Mouse (Mus musculus) activated CD4-positive, CD25-positive, alpha-beta regulatory T cell, adult 4 months (primary cell): ENCODE results near the gene Pde4d. TPM values are rescaled to one million over a fixed set of nuclear protein-coding genes. Genes with fewer than 3 reads are reported as not detected.

Experiments
- ATAC-seq: one replicate; pipeline ENCODE4 v1.8.0; 2017
- polyA plus RNA-seq, 2 experiments: library from polyadenylated mRNA; unstranded; fragments of 100-300 nt; shearing (Covaris generic); gene quantifications; one replicate each; pipeline ENCODE4 v1.2.1; 2017

Gene Pde4d
- polyA plus RNA-seq, 2 experiments from 2014 or later, result 7.3 to 7.6 TPM

DNA sequence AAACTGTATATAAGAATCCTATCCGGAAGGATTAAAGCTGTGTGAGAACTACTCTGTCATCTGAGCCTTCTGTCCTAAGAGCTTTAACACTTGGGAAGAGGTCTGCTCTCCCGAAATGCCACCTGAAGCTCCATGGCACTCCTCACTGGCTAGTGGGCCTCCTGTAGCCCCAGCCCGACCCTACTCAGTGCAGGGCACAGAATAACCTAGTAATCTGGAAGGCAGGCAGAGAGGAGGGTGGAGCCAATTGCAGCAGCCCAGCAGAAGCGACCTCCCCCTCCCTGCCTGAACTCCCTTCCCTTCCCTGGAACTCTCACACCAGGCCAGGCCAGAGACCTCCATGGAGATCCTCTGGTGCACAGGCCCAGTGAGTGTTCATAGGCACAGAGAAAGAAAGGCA is 608.3 kb downstream of the Pde4d start:
- no peak for ATAC-seq

DNA sequence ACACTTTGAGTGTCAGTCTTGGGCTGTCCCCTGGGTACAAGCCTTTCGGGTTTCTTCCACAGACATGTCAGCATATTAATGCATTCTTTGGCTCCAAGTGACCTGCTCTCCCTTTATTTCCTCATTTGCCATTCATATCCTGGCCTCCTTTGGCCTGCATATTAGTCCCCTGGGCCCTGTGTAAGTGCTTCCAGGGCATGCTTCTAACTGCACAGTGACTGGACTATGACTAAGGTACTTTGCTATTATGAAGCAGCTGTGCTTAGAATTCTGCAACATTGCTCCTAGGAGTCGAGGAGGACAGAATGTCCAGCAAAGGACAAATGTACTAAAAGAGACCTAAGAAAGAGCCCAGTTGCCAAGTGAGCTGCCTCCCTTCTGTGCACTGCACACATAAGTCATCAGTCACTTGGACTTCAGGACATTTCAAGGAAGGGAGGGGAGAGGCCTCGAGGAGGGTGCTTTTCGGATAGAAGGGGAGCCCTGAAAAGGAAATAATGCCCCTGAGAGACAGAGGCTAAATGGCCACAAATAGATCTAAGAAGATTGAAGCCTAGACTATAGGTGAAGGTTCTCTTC is 616.9 kb downstream of the Pde4d start:
- no peak for ATAC-seq

DNA sequence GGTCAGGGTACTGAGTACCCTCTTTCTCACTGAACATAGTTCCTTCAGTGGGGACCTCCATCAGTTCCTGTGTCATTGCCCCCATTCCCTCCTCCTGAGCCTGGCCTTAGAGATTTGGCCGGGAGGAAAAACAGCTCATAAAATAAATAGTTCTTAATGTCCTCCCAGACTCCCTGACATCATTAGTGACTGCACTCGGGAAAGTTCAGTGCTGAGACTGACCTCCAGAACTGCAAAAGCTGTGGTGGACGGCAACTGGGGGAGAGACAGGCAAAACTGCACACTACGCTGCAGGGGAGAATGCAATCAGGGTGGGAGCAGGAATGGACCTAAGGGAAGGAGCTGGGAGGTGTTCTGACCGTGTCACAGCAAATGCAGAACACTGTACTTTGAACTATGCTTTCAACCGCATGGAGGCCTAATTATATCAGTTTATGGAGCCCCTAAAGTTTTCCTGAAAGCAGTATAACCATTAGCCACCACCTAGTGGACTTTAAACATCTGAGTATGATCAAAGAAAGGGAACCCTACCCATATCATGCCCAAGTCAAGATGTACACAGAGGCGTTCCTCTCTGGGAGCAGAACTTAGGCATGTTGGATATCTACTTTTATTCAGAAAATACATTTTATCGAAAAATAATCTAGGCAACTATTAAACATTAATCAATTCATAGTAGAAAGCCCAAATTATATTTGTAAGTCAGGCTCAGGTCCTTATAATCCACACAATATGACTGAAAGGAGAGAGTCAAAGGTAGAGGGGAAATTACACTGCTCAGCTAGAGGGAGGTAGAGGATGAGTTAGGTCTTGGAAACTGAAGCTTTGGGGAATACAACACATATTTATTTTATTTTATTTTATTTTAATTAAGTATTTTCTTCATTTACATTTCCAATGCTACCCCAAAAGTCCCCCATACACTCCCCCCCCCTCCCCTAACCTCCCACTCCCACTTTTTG is 618.8 kb downstream of the Pde4d start:
- ATAC-seq, result no peak

DNA sequence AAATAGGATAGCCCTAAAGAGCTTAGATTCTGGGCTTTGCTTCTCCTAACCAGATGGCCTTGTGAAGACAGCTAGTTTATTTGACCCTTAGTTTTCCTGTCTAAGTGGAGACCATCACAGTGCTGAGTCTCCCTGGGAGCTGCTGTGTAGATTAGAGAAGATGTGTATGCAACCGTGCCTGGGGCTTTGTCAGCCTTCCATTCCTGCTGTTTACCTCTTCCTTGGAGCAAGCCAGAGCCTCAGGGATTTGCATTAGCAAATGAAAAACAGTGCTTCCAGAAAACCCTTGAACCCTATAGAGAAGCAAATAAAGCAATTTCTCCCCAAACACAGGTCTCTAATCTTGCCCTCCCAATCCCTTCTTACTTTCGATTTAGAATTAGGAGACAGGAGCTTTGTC is 623.6 kb downstream of the Pde4d start:
- no peak for ATAC-seq

DNA sequence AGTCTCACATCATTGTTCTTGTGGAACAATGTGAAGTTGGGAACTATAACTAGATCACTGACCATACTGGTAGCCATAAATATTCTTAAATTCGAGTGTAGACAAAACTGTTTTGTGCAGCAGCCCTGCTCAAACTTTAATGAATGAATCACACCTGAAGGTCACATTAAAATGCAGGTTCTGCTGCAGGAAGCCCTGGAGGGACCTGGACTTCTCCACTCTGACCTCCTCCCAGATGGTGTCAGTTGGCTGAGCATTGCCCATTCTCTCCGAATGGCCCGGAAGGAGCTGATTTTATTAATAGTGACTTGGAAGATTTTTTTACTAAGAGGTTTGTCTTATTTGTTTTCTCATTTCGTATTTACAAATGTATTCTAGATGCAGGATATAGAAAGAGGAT is 624.3 kb downstream of the Pde4d start:
- ATAC-seq, result no peak

DNA sequence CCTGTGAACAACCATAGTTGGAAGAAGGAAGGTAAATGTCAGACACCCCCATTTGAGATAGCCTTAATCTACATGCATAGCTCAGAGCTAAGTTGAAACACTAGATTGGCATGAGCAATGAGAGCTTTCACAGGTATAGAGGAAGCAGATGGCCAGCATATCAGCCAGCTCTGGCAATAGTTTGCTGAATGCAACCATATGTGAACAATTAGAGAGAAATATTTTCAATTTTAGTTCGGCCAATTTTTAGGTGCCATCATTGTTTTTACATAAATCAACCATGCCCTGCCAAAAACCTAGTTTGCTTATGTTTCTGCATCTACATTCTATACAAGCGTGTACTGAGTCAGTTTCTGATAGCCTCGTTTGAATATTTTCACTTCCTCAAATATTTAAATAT is 642.9 kb downstream of the Pde4d start:
- no peak for ATAC-seq

DNA sequence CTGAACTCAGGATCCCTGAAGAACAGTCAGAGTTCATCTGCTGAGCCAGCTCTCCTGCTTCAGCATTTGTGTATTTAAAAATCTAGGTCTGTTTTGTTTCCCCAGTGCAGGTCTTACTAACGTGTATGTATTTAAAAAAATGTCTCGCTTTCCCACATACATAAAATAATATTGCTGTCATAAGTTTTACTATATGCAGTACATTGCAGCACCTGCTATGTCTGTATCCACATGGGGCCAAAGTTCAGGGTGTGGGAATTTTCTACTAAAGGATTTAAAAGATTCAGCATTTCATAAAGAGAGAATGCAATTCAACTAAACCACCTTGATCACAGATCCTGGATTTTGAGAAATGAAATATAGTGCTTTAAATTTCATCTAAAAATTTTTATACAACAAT is 646.9 kb downstream of the Pde4d start:
- ATAC-seq, result no peak

DNA sequence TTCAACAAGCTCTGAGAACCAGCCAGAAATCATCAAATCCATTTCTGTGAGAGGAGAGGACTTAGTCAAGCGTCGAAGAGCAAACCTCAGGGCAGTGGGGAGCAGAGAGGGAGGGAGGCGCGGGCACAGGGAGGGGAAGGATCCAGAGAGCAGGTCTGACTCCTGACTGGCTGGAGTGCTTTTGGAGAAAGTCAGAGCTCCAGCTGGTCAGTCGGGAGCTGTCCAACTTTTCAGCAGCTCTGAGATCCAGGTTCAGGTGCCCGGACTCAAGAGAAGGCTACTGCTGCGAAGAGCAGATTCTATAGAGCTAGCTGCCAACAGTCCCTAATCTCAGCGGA is 666.2 kb downstream of the Pde4d start:
- no peak for ATAC-seq

DNA sequence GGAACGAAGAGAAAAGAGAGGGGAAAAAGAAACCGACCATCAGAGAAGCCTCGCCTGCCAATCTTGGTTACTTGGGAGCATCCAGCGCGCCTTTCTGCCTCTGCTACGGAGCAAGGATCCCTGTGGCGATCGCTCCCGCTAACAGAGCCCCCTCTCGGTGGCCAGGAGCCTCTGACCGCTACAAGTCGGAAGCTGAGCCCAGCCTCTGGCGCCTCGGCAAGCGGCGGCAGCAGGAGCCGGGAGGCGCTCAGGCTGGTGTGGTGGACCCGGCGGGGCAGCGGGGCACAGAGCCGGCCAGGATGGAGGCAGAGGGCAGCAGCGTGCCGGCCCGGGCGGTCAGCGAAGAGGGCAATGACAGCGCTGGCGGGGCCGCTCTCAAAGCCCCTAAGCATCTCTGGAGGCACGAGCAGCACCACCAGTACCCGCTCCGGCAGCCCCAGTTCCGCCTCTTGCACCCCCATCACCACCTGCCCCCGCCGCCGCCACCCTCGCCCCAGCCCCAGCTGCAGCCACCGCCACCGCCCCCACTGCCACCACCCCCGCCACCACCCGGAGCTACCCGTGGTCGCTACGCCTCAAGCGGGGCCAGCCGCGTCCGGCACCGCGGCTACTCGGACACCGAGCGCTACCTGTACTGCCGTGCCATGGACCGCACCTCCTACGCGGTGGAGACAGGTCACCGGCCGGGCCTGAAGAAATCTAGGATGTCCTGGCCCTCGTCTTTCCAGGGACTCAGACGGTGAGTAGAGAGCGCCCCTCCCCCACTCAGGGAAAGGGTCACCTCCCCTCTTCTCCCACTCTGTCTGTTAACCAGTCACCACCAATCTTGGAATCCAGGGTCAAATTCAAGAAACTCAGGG is 666.8 kb downstream of the Pde4d start:
- ATAC-seq, result no peak

DNA sequence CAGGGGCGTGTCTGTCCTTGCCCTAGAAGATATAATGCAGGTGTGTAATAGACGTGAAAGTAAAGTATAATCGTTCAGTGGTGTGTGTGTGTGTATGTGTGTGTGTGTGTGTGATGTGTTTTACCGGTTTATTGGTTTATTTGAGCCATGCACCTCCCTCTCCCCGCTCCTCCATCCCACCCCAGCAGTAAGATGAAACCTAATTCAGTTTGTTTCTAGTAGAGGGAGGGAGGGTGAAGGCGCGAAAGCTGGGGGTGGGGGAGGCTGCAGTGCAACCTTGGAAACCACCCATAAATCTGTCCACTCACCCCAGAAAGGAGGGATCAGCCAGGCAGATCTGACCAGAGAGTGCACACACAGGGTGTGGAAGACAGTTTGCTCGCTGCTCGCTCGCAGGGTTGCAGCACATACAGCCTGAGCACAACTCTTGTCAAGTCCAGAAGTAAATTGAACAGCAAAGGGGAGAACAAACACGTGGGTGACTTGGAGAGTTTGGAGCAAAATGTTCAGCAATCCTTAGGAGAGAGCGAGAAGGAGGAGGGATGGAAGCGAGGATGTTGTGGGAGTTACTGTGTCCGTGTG is 667.6 kb downstream of the Pde4d start:
- ATAC-seq, result no peak

DNA sequence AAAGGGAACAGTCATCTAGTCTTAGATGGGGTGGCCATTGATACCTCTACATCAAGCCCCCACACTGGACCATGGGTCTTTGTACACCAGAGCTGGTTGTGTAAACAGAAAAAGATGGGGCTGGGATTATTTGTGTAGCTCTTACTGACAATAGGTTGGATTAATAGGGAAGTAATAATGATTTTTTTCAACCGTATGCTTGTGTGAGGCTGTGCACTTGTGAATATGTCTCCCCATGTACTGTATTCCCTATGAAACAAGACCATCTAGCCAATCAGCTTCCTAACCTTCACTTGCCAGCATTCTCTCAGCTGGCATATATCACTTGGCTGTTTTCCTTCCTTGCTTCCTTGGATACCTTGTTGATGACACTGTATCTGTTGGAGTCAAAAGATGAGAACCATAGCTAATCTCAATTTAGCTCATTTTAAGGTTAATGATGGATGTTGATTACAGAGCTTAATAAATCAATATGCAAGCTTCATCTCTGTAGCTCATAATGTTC is 668.6 kb downstream of the Pde4d start:
- no peak for ATAC-seq

DNA sequence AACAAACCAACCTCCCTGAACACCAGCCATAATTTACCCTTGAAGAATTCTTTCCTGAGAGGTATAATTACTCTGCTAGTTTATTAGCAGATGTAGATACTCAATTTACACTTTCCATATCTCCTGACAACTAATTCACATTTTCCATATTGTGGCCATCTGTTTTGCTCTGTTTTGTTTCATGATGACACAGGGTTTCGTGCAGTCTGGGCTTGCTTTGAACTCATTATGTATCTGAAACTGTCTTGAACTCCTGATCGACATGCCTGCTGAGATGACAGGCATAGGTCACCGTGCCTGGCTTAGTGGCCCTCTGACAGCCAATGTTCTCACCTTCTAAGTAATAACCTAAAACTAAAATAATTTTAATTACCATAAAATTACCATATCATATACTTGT is 672.1 kb downstream of the Pde4d start:
- ATAC-seq, result no peak

DNA sequence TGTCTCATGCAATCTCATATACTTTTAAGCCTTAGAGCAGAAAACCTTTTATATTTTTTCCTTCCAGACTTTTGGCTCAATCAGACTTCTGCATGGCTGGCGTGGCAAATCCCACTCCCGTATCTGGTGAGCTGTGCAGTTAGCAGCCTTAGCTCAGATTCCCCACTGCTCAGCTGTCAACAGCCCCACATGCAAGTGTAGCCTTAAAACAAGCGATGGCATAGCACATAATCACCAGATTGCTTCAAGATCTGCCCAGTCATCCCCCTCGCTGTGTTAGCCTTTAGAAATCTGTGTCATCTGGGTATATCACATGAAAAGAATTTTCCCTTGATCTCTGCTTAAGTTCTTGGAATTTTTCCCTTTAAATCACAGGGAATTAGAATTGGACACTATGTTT is 686.7 kb downstream of the Pde4d start:
- no peak for ATAC-seq

DNA sequence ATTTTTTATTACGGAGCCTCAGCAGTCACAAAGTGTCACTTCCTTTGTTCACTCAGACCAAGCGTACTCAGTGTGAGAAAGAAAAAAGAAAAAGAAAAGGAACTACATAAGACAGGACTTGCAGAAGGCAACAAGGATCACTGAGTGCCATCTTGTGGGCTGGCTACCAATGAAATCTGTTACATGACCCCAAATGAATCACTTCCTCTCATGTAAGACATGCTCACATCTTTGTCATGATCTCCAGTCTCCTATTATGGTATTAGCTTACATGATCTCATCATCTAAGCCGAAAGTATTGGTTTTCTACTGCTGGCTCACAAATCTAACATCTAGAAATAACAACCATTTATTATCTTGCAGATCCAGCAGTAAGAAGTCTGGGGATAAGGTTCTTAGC is 709.0 kb downstream of the Pde4d start:
- no peak for ATAC-seq

DNA sequence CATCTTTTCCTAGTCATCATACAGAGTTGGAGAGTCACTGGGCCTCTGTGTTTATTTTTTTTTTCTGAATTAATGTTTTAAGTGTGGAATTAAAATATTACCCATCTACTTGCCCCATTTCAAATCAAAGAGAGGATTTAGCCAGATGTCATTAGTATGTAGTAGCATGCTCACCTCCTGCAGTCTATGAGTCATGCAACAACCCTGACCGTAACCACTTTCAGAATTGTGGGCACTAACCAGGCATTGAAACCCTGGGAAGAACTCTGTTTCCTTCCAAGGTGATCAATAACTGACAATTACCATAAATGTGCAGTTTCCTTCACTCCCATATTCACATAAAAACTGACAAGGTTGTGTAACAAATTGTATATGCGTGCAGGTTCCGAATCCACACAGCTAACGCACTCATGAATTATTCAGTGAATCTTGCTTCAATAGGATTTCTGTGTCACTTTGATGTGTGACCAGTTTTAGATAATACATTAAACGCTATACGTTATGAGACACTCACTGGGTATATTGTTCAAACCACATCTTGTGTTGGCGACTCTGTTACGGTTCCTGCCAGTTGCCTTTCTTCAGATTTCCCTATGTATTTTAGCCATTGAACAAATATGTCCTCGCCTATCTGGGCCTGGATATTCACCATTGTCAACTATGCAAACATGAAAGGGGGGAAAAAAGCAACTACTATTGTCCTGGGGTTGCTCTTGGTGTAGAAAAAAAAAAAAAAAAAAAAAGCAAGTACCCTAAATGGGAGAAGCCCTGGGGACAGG is 719.0 kb downstream of the Pde4d start:
- no peak for ATAC-seq

DNA sequence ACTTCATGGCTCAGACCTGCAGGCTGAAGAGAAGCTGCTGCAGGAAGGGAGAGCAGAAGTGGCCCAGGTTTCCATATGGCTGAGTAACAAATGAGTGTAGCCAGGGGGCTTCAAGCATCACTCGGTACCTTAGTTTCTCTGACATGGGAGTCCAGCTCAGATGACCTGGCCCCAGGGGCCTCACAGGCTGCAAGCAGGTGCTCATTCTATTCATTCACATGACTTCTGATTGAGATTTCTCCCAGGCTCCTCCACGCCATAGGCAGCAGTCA is 719.5 kb downstream of the Pde4d start:
- no peak for ATAC-seq

DNA sequence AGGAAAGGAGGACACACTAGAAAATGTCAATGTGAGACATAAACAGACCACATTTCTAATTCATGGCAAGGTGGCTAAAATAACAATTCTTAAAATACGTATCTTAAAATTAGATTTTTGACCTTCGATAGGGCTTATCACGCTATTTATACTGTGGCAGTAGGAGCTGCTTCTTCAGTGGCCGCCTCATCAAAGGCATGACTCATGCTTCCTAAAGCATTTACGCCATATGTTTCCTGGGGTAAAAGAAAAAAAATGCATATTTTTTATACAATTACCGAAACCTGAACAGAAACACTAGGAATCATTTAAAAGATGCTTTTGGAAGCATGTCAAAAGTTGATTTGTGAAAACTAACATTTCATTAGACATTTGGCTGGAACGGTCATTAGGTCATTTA is 721.9 kb downstream of the Pde4d start:
- no peak for ATAC-seq

DNA sequence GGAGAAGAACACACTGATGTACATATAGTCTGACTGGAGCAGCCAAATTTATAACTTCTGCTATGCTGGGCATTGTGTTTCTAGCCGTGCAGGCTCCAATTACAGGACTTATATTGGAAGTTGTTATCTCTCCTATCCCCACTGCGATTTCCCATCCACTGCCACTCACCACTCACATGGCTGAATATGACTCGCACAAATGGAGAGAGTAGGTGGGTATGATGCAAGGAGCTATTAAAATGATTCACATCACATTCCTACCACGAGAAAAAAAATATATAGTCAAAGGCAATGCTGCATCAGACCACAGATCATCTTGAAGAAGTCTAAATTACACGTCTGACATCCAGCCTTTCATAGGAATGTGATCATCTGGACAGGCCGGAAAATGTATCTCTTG is 725.5 kb downstream of the Pde4d start:
- no peak for ATAC-seq

DNA sequence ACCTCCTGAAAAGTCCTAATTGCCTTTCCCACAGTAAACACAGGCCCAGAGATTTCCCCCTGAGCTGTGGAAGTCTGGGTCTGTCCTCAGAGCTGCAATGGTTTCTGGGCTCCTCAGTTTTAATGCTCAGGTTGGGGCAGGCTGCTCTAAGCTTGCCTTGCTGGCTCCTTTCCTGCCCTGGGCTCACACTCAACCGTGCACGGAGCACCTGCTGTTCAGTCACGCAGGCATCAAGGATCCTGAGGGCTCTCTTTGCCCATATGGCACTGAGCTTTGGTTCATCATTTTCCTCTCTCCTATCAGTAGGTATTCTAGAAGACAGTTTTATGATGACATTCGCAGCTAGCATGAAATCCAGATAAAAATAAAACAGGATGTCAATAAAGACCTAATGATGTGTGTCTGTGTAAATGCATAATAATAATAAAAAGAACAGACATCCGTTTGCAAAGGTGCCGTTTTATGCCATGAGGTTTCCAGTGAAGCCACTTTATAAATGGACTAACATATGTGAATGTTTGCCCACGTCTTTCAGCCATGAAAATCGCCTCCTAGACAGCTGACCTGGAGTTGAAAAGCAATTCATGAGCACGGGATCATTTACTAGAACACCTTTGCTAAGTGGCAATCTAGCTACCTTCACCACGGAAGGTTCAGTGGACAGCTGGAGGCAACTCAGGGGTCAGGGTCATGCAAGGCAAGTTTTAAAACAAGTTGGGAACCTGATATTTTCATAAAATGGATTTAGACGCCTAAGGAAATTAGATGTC is 726.3 kb downstream of the Pde4d start:
- no peak for ATAC-seq

DNA sequence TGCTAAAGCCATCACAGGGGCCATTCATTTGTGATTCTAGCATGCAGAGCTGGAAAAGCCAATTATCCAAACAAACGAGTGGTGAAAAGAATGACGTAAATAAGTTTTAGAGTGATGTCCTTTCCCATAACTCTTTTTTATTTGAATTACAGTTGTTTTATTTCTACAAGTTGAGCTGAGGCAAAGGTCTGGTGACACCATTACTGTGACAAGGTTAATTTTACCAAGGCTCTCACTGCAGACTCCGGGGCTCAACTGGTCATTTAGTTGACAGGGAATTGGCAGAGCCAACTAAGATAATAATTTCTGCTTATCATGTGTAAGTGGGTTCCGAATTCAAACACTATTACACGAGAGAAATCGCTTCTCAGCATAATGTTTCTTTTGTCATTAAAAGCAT is 731.6 kb downstream of the Pde4d start:
- no peak for ATAC-seq

DNA sequence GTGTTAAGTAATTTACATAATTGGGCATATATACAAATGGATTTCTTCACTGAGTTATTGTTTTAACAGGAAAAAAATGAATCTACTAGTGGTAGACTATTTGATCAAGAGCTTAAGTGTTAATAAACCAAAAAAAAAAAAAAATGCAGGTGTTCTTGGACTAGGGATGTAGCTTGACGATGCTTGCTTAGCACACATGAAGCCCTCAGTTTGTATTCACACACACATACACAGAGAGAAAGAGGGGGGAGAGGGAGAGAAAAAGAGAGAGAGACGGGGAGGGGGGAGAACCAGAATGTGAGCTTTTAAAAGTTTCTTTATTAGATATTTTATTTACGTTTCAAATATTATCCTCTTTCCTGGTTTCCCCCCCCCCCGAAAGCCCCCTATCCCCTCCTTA is 740.9 kb downstream of the Pde4d start:
- ATAC-seq, result no peak

DNA sequence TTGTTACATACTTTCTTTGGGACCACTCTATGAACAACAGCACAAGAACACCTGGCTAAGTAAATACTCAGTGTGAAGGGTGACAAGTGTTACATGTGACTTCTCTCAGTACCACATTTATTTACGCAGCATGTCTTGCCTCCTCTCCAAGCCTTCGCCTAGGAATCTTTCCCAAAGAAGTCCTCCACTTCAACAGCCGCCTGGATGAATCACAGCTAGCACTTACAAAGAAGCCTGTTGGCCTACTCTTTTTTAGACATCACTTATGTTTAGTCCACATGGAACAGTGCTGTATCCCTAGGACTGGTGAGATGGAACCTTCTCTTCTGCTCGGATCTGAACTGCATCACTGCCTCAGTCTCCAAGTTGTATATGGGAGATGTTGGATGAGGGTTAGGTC is 741.4 kb downstream of the Pde4d start:
- no peak for ATAC-seq
